Mouse (Mus musculus) embryonic facial prominence, embryonic 14.5 days (tissue): ENCODE measurements at regions not wholly inside any gene's neighbourhood (a gene's known extent, or its start where the extent isn't known, plus 50 kb on each side); places are given as distances from the start of the nearest gene placed in this dataset.

Experiments
- ATAC-seq: fragments of 200-750 bp; cut with Nextera tagmentation; 2 replicates; pipeline ENCODE4 v1.8.0; 2017; ENCODE audit warnings: low read depth, moderate number of reproducible peaks, moderate TSS enrichment
- DNase-seq: peaks from one replicate; pipeline ENCODE4 v3.0.0-alpha.2; 2015; ENCODE audit warnings: low spot score
- H3K27ac ChIP-seq: fragments of 300-500 bp; sonication (generic); replicated peaks from 2 replicates; pipeline ENCODE4 v1.5.1; 2014; ENCODE audit warnings: low read depth, mild to moderate bottlenecking, low read length, moderate library complexity
- H3K27me3 ChIP-seq: fragments of 300-500 bp; sonication (generic); replicated peaks from 2 replicates; pipeline ENCODE4 v1.6.1; 2014; ENCODE audit warnings: low read length; ENCODE audit not compliant: control insufficient read depth, insufficient read depth
- H3K36me3 ChIP-seq: fragments of 300-500 bp; sonication (generic); 2 replicates; pipeline ENCODE4 v1.6.1; 2014; ENCODE audit warnings: low read length, mixed read lengths; ENCODE audit not compliant: control insufficient read depth, insufficient read depth
- H3K4me1 ChIP-seq: fragments of 300-500 bp; sonication (generic); 2 replicates; pipeline ENCODE4 v1.6.1; 2014; ENCODE audit warnings: antibody characterized with exemption, low read length; ENCODE audit not compliant: control insufficient read depth, insufficient read depth
- H3K4me2 ChIP-seq: fragments of 300-500 bp; sonication (generic); 2 replicates; pipeline ENCODE4 v1.6.1; 2014; ENCODE audit warnings: low read depth, mild to moderate bottlenecking, low read length, moderate library complexity, mixed read lengths
- H3K4me3 ChIP-seq: fragments of 300-500 bp; sonication (generic); 2 replicates; pipeline ENCODE4 v1.5.1; 2014; ENCODE audit warnings: low read depth, mild to moderate bottlenecking, low read length
- H3K9ac ChIP-seq: fragments of 300-500 bp; sonication (generic); 2 replicates; pipeline ENCODE4 v1.6.1; 2014; ENCODE audit warnings: low read depth, mild to moderate bottlenecking, low read length, moderate library complexity, mixed read lengths
- H3K9me3 ChIP-seq: fragments of 300-500 bp; sonication (generic); 2 replicates; pipeline ENCODE4 v1.6.1; 2016; ENCODE audit warnings: low read length; ENCODE audit not compliant: control insufficient read depth
- WGBS: fragments of 180-500 bp; shearing (Covaris S2); extraction: QIAGEN DNeasy Blood & Tissue Kit; methylation state at CpG from one replicate; pipeline ENCODE4 v1.1.7; 2014; 5-methylcytosine and 5-hydroxymethylcytosine counted together

DNA sequence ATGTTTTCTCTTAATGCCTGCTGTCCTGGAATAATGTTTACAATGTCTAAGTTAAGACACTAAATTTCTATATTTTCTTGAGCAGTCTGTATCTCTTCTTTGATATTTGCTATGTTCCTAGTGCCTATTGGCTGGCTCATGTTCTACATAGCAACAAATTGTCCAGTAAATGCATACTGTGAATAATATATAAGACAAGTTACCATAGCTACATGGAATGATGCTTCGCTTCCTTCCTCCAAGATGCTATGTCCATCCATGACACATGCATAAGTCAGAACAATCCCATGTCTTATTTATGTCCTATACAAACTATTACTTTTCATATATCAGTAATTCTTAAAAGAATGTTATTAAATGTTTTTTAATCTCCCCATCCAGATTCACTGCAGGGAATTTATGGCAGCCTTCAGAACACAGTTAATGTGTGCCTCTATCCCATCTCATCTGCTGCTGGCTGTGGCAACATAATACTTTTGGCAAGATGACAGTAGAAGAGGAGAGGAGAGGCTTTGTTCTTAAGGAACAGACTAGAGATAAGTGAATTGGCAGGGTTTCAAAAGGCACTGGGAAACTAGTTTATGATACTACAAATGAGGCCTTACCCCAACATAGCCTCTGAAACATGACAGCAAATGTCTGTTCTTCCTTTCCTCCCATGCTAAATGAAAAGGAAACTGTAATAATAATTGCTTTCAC is 676.9 kb upstream of the 2610301B20Rik start:
- no peaks in the 10 kb centered on the region for H3K4me1 ChIP-seq
- H3K9me3 ChIP-seq = no peaks in the 10 kb centered on the region
- 98% methylated on average over 1 of the region's 1 CpGs for WGBS
- H3K4me3 ChIP-seq = no peak overlapping the region
- H3K36me3 ChIP-seq = no peaks in the 10 kb centered on the region
- DNase-seq (peak; percentile 63), ATAC-seq (no peak)
- no peaks in the 10 kb centered on the region for H3K27me3 ChIP-seq
- H3K4me2 ChIP-seq = no peak overlapping the region
- no peak overlapping the region for H3K9ac ChIP-seq
- no peak overlapping the region for H3K27ac ChIP-seq

- DNase-seq (peak; percentile 14), ATAC-seq (no peak)
- H3K9ac ChIP-seq = no peak overlapping the region
- H3K4me3 ChIP-seq = no peak overlapping the region
- no peak overlapping the region for H3K4me2 ChIP-seq
- H3K36me3 ChIP-seq = no peaks in the 10 kb centered on the region
- H3K27me3 ChIP-seq = no peaks in the 10 kb centered on the region
- H3K27ac ChIP-seq = no peak overlapping the region
- 20% methylated on average over 3 of the region's 3 CpGs for WGBS
- no peaks in the 10 kb centered on the region for H3K4me1 ChIP-seq
- H3K9me3 ChIP-seq = no peaks in the 10 kb centered on the region
Observed at GRCm38 (mm10) chr4:10201835-10202234, 672.5 kb upstream of the 2610301B20Rik start.

DNA sequence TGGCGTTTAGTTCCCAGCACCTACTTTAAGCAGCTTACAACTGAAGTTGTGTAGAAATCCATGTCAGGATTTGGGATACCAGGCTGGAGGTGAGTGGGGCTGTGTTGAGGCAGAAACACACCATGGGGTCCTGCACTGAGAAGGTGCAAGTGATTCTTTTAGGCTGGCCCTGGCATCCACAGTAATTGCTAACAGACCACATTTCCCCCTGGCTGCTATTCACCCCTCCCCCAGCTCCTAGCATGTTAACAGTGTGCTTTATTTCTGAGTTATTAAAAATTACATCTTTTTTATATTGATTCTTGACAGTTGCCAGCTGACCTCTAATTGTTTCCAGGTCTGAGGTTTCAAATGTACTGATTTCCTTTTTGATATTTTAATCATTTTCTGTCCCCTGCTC is 670.1 kb upstream of the 2610301B20Rik start:
- Histone ChIP-seq H3K9ac (no peak overlapping the region), H3K4me1 (no peaks in the 10 kb centered on the region), H3K27me3 (no peaks in the 10 kb centered on the region), H3K36me3 (no peaks in the 10 kb centered on the region), H3K27ac (no peak overlapping the region), H3K4me3 (no peak overlapping the region), H3K9me3 (no peaks in the 10 kb centered on the region), H3K4me2 (no peak overlapping the region)
- 67% methylated on average over 1 of the region's 1 CpGs for WGBS
- ATAC-seq = no peak
- DNase-seq = peak; percentile 18

GRCm38 (mm10) chr4:10209324-10209923 is 664.9 kb upstream of the 2610301B20Rik start:
- H3K27ac ChIP-seq = no peak overlapping the region
- H3K9ac ChIP-seq = no peak overlapping the region
- WGBS = 52% methylated on average over 4 of the region's 4 CpGs
- H3K36me3 ChIP-seq = no peaks in the 10 kb centered on the region
- no peaks in the 10 kb centered on the region for H3K9me3 ChIP-seq
- no peaks in the 10 kb centered on the region for H3K27me3 ChIP-seq
- ATAC-seq (no peak), DNase-seq (peak; percentile 27)
- H3K4me1 ChIP-seq = no peaks in the 10 kb centered on the region
- no peak overlapping the region for H3K4me2 ChIP-seq
- H3K4me3 ChIP-seq = no peak overlapping the region

DNA sequence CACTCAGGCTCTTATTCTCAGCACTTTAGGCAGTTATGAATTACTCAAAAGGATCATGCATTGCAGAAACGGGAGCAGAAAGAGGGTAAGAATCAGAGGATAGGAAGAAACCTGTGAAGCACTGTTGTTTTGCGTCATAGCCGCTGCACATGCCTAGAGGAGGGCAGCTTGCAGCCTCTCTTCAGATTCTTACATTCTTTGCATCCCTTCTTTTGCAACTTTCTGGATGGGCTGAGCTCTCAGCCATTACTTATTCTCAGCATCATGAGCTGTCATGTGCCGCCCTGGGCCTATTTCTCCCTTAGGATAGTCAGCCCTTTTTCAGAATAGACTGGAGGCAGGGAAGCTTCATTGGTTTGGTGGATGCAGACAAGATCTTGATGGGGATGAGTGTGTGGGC is 663.0 kb upstream of the 2610301B20Rik start:
- Histone ChIP-seq H3K4me1 (no peaks in the 10 kb centered on the region), H3K4me2 (no peak overlapping the region), H3K27me3 (no peaks in the 10 kb centered on the region), H3K36me3 (no peaks in the 10 kb centered on the region), H3K4me3 (no peak overlapping the region), H3K9ac (no peak overlapping the region), H3K9me3 (no peaks in the 10 kb centered on the region), H3K27ac (no peak overlapping the region)
- 85% methylated on average over 4 of the region's 4 CpGs for whole genome bisulfite sequencing
- no peak for ATAC-seq
- DNase-seq = no peak

GRCm38 (mm10) chr4:10235324-10235723 is 639.0 kb upstream of the 2610301B20Rik start:
- 81% methylated on average over 5 of the region's 5 CpGs for WGBS
- Histone ChIP-seq H3K4me1 (no peaks in the 10 kb centered on the region), H3K9me3 (no peaks in the 10 kb centered on the region), H3K4me3 (no peak overlapping the region), H3K27me3 (no peaks in the 10 kb centered on the region), H3K4me2 (no peak overlapping the region), H3K9ac (no peak overlapping the region), H3K27ac (no peak overlapping the region), H3K36me3 (no peaks in the 10 kb centered on the region)
- no peak for ATAC-seq
- DNase-seq = no peak

- Histone ChIP-seq H3K27ac (no peak overlapping the region), H3K4me3 (no peak overlapping the region), H3K27me3 (no peaks in the 10 kb centered on the region), H3K9ac (no peak overlapping the region), H3K9me3 (no peaks in the 10 kb centered on the region), H3K4me1 (no peaks in the 10 kb centered on the region), H3K4me2 (no peak overlapping the region), H3K36me3 (no peaks in the 10 kb centered on the region)
- ATAC-seq = no peak
- 80% methylated on average over 4 of the region's 4 CpGs for WGBS
- DNase-seq = peak; percentile 12
Observed at GRCm38 (mm10) chr4:10242117-10242516, 632.2 kb upstream of the 2610301B20Rik start.

DNA sequence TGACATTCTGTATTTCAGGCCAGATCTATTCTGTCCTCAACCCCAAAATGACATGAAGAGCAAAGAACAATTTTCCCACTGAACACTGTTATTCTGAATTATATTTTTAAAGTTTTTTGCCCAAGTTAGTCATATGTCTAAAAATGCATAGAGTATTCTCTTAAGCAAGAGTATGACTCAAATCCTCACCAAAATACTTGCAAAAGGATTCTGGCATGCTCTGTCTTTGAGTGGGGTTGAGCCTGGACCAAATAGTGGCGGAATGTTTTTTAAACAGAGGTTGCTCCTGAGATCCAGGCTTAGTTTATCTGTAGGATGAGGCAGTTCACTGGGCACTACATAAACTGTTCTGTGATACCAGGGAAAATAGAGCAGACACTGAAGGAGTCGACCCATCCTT is 631.4 kb upstream of the 2610301B20Rik start:
- WGBS = 86% methylated on average over 2 of the region's 2 CpGs
- DNase-seq = no peak

More for the DNA sequence above, 631.4 kb upstream of the 2610301B20Rik start:
- Histone ChIP-seq H3K9ac (no peak overlapping the region), H3K27ac (no peak overlapping the region), H3K4me2 (no peak overlapping the region), H3K27me3 (no peaks in the 10 kb centered on the region), H3K36me3 (no peaks in the 10 kb centered on the region), H3K4me3 (no peak overlapping the region), H3K9me3 (no peaks in the 10 kb centered on the region), H3K4me1 (no peaks in the 10 kb centered on the region)
- ATAC-seq = no peak
